Mouse (Mus musculus) brain, embryonic 14.5 days (tissue): ENCODE results near the gene Golm1.

Experiments
- CTCF ChIP-seq: fragments of 200-500 bp; IDR thresholded peaks from 2 replicates; pipeline ENCODE4 v1.5.1; 2012; ENCODE audit warnings: inconsistent platforms, mild to moderate bottlenecking, moderate library complexity, borderline replicate concordance; ENCODE audit not compliant: insufficient read depth, insufficient read length; ENCODE audit errors: extremely low read depth
- POLR2A ChIP-seq: fragments of 200-500 bp; IDR thresholded peaks from 2 replicates; pipeline ENCODE4 v1.6.1; 2012; ENCODE audit warnings: mild to moderate bottlenecking, inconsistent platforms, borderline replicate concordance; ENCODE audit not compliant: poor library complexity, insufficient read depth, insufficient read length, severe bottlenecking; ENCODE audit errors: extremely low read depth

DNA sequence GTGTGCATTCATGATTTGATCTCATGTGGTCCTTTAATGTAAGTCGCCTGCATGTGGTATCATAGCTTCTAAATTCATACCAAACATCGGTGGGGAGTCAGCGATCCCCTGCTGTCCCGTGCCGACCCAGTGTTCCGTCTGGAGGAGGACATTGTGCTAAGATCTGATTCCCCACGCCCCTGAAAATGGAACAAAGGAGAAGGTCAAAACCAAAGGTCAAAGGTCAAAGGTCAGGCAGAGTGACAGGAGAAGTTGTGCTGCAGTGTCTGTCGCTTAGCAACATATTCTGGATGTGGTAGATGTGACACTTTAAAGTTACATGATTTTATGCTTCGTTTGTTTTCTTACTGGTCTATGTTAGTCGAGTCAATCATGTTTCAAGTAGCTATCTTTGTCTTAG is 15.9 kb upstream of the Golm1 start:
- TF ChIP-seq CTCF (no peak), POLR2A (no peak)
